ENCODE assay signal across 20 mouse cellular contexts in genomic region chr1:52801651-52802050, GRCm38 (mm10). TPM values are rescaled to one million over a fixed set of nuclear protein-coding genes. Genes with fewer than 3 reads are reported as not detected.
DNase-seq lines count a peak whose midpoint lies in the region; ATAC-seq and TF ChIP-seq lines count a peak whose summit lies in the region.
"Had no signal": no experiment of that assay in that cellular context is flagged by ENCODE, and none has a peak within 500 bp of the region (broad histone marks: within the 10 kb centered on the region; RNA-seq: fewer than 3 reads in every experiment).

No protein-coding gene starts in this region.

- peak overlapping the region; percentile 84 for H3K27ac ChIP-seq in kidney, embryonic 15.5 days
- no peak overlapping the region for H3K27ac ChIP-seq in hindbrain, postnatal 0 days
- H3K27ac ChIP-seq: heart, adult 2 months; hindbrain, embryonic 13.5 days; limb, embryonic 15.5 days; midbrain, embryonic 13.5 days; stomach, embryonic 15.5 days had no signal

- no peak overlapping the region for H3K4me2 ChIP-seq in kidney, embryonic 15.5 days
- no peak overlapping the region for H3K4me2 ChIP-seq in hindbrain, postnatal 0 days (ENCODE audit: low read depth, low read length)
- H3K4me2 ChIP-seq: hindbrain, embryonic 13.5 days; limb, embryonic 15.5 days; midbrain, embryonic 13.5 days; stomach, embryonic 15.5 days had no signal

- no peaks in the 10 kb centered on the region for H3K27me3 ChIP-seq in kidney, embryonic 15.5 days
- H3K27me3 ChIP-seq in megakaryocyte, embryonic 14.5 days (replicated peaks): no peaks in the 10 kb centered on the region
- H3K27me3 ChIP-seq in hindbrain, postnatal 0 days (ENCODE audit: insufficient read depth, low read length): no peaks in the 10 kb centered on the region
- H3K27me3 ChIP-seq: hindbrain, embryonic 13.5 days; limb, embryonic 15.5 days; midbrain, embryonic 13.5 days; stomach, embryonic 15.5 days had no signal

- TF ChIP-seq CTCF in hindbrain, postnatal 0 days (IDR thresholded peaks at IDR 0.05; ENCODE audit: low read depth): no peak

- H3K4me3 ChIP-seq in kidney, embryonic 15.5 days (replicated peaks): no peak overlapping the region
- peak overlapping the region; percentile 83 for H3K4me3 ChIP-seq in megakaryocyte, embryonic 14.5 days (replicated peaks)
- H3K4me3 ChIP-seq in hindbrain, postnatal 0 days (ENCODE audit: low read length): no peak overlapping the region
- H3K4me3 ChIP-seq: heart, adult 2 months; hindbrain, embryonic 13.5 days; layer of hippocampus, adult 2 months; limb, embryonic 15.5 days; midbrain, embryonic 13.5 days; stomach, embryonic 15.5 days had no signal

- no peak overlapping the region for H3K9ac ChIP-seq in kidney, embryonic 15.5 days
- H3K9ac ChIP-seq in hindbrain, postnatal 0 days (replicated peaks; ENCODE audit: low read length): no peak overlapping the region
- H3K9ac ChIP-seq: forebrain, postnatal 0 days; hindbrain, embryonic 13.5 days; limb, embryonic 15.5 days; midbrain, embryonic 13.5 days; stomach, embryonic 15.5 days had no signal

- H3K36me3 ChIP-seq in kidney, embryonic 15.5 days: no peaks in the 10 kb centered on the region
- peaks cover 62% of the 10 kb centered on the region for H3K36me3 ChIP-seq in megakaryocyte, embryonic 14.5 days (replicated peaks; ENCODE audit: low read length)
- no peaks in the 10 kb centered on the region for H3K36me3 ChIP-seq in hindbrain, postnatal 0 days (ENCODE audit: insufficient read depth, low read length)
- H3K36me3 ChIP-seq: limb, embryonic 15.5 days; midbrain, embryonic 13.5 days; stomach, embryonic 15.5 days had no signal

- DNase-seq in kidney, adult 18-20 months: no peak
- DNase-seq in spleen, postnatal 36 days (ENCODE audit: low spot score in 2 of 2): peak; percentile 8 to 22
- DNase-seq in spleen, adult 18-20 months: no peak
- no peak for DNase-seq in embryo, embryonic 10 days (ENCODE audit: low spot score)
- DNase-seq in hindbrain, postnatal 0 days (ENCODE audit: low spot score): no peak
- no peak for DNase-seq in ovary, postnatal 14 days (ENCODE audit: low spot score)
- DNase-seq: adrenal gland, postnatal 36 days; cerebellum, postnatal 25 days; forebrain, postnatal 0 days; lung, postnatal 14 days; thymus, postnatal 14 days had no signal

- H3K4me1 ChIP-seq in kidney, embryonic 15.5 days: peaks cover 40% of the 10 kb centered on the region
- peaks cover 92% of the 10 kb centered on the region for H3K4me1 ChIP-seq in megakaryocyte, embryonic 14.5 days
- H3K4me1 ChIP-seq in hindbrain, postnatal 0 days (ENCODE audit: insufficient read depth, low read length): no peaks in the 10 kb centered on the region
- H3K4me1 ChIP-seq: midbrain, embryonic 13.5 days had no signal

- WGBS in kidney, embryonic 15.5 days: 72% methylated on average over 5 of the region's 5 CpGs
- 86% methylated on average over 5 of the region's 5 CpGs for WGBS in hindbrain, postnatal 0 days

- no peak for ATAC-seq in kidney, embryonic 15.5 days (replicated peaks; ENCODE audit: low FRiP score)
- no peak for ATAC-seq in hindbrain, postnatal 0 days
- ATAC-seq: forebrain, postnatal 0 days; intestine, postnatal 0 days; midbrain, embryonic 13.5 days had no signal

- no peaks in the 10 kb centered on the region for H3K9me3 ChIP-seq in kidney, embryonic 15.5 days (replicated peaks)
- H3K9me3 ChIP-seq in megakaryocyte, embryonic 14.5 days: no peaks in the 10 kb centered on the region
- H3K9me3 ChIP-seq in hindbrain, postnatal 0 days (ENCODE audit: low read length): no peaks in the 10 kb centered on the region
- H3K9me3 ChIP-seq: hindbrain, embryonic 13.5 days; limb, embryonic 15.5 days; midbrain, embryonic 13.5 days; stomach, embryonic 15.5 days had no signal

RNA-seq across cellular contexts. Expression of gene Inpp1, which starts 15.8 kb away (rescaled TPM):
- 17.4 and 20.1 TPM in 2 replicates for polyA plus RNA-seq in kidney, embryonic 15.5 days (2015; fragmentation: Nextera tagmentation; extraction: Ambion mirVana)
- 0.93 and 1.6 TPM in 2 replicates for polyA plus RNA-seq in megakaryocyte, embryonic 14.5 days (2012; ENCODE audit: insufficient read depth, low replicate concordance)
- 26.6 and 41.7 TPM in 2 replicates for total RNA-seq in hindbrain, postnatal 0 days (2014; rRNA removed)
- polyA plus RNA-seq in hindbrain, postnatal 0 days (2015; fragmentation: Nextera tagmentation; extraction: Ambion mirVana): 39.2 and 44.0 TPM in 2 replicates

RNA-seq across cellular contexts. Expression of gene Hibch, which starts 43.1 kb away (rescaled TPM):
- 22.2 TPM in 2 replicates for polyA plus RNA-seq in kidney, embryonic 15.5 days (2015; fragmentation: Nextera tagmentation; extraction: Ambion mirVana)
- polyA plus RNA-seq in megakaryocyte, embryonic 14.5 days (2012; ENCODE audit: insufficient read depth, low replicate concordance): 3.2 TPM in 1 of 2 replicates, not detected in the other
- 17.0 and 18.0 TPM in 2 replicates for total RNA-seq in hindbrain, postnatal 0 days (2014; rRNA removed)
- polyA plus RNA-seq in hindbrain, postnatal 0 days (2015; fragmentation: Nextera tagmentation; extraction: Ambion mirVana): 20.9 and 22.9 TPM in 2 replicates

Comparison
In these comparisons a context has a peak if more than half of its experiments do, and no peak if none do; other contexts are left out.
1. DNase-seq: peak in spleen, postnatal 36 days (2 of 2); none in kidney, adult 18-20 months (single experiment), spleen, adult 18-20 months (0 of 2), embryo, embryonic 10 days (single experiment), hindbrain, postnatal 0 days (single experiment) and ovary, postnatal 14 days (single experiment).